Mouse (Mus musculus) heart, postnatal 36 days (tissue): ENCODE measurements at regions not wholly inside any gene's neighbourhood (a gene's known extent, or its start where the extent isn't known, plus 50 kb on each side); places are given as distances from the start of the nearest gene placed in this dataset.

Source experiments
- DNase-seq, 2 experiments: peaks; one replicate each; pipeline ENCODE4 v3.0.0; 2021 to 2022
- intact Hi-C: fragments of 180-260 bp; cut with DNase I; formaldehyde crosslinking; loops from one replicate; pipeline ENCODE4 v1.15.1; 2025

DNA sequence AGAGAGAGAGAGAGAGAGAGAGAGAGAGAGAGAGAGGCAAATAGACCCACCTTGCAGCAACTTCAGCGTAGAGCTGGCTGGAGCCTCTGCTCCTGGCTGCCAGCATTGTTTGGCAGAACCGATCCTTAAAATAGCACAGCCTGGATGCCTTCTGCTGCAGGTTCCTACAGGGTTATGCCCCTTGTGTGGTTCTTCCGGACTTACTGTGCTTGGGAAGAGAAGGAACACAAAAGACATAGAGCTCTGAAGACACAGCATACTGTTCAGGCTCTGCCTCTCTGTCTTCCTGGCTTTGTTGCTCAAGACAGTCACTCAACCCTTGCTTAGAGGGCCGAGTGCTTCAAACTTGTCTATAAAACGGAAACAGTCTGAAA is 86.2 kb upstream of the Slc25a26 start:
- intact Hi-C loops = no loop called here
- peak; percentile 15 to 26 for DNase-seq

DNA sequence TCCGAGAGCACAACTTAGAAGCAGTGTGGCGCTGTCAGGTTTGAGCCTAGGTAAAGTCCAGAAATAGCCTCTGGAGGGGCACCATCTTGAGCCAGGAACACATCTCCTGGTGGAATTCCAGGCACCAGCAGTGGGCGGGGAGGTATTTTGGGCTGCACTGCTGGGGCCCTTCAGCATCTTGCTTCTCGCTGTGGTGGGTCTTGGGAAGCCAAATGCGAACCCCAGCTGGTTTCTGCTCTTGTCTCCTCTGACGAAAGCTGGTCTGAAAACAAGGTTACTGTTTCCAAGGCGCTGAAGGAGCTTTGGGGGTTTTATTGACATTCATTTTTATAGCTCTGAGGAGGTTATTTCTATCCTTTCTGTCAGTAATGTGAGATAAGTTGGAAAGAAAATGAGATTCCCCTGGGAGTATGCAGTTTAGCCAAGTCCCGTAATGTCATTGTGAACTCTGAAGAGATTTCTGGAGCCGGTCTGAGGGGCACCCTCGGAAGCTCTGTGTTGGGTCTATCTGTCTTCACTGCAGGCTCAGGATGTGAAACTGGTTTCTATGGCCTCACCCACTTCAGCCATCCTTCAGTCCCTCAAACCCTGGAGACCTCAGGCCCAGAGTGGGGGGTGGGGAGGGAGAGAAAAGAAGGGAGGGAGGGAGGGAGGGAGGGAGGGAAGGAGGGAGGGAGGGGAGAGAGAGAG is 86.7 kb upstream of the Slc25a26 start:
- peak in 1 of 2 experiments; percentile 13 for DNase-seq
- intact Hi-C loops = no loop called here

DNA sequence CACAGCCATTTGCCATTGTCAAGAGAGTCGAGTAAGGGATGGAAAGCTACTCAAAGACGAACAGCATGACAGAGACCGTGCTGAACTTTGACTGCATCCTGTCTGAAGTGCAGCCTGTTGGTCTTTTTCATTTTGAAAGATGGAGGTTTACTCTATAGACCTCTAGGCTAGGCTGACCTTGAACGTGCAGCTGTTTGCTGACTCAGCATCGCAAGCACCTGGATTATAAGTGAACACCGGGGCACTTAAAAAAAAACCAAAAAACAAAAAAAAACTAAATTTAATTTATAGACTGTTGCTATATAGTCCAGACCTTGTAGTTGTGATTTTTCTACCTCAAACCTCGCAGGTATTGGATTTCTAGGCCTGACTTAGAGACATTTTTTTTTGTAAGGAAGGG is 87.8 kb upstream of the Slc25a26 start:
- intact Hi-C loops = no loop called here
- no peak for DNase-seq

DNA sequence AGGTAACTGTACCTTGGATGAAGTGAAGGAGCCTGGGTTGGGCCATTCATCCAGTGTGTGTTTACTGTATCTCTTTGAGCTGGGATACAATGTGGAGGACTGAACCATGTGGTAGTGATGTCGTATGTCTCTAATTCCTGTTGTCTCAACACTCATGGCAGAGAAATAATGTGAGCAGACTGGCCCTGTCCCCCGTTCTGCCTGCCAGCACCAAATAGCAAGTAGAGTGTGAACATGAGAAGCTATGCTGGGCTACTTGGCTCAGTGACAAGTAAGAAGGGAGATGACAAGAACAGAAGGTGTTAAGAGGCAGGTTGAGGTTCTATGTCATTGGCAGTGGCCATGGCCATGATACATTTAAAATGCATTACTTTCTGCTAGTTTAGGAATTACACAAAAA is 89.7 kb upstream of the Slc25a26 start:
- no peak for DNase-seq
- intact Hi-C loops = no loop called here

DNA sequence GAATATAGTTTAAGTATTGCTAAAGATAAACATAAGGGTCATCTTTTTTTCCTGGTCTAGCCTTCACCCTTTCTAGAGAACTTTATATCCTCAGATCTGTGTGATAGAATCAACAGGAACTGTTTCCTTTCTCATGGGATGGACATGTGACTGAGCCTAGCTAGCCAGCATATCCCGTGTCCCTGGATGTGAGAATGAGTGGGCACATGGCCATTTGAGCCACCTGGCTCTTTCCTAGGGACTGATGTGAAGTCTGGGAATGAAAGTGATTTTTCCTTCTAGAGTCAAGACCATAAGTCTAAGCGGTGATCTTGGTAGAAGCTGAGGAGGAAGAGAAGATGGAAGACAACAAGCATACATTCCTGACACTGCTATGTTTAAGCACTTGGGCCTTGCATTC is 91.1 kb upstream of the Slc25a26 start:
- intact Hi-C loops = no loop called here
- DNase-seq = no peak

DNA sequence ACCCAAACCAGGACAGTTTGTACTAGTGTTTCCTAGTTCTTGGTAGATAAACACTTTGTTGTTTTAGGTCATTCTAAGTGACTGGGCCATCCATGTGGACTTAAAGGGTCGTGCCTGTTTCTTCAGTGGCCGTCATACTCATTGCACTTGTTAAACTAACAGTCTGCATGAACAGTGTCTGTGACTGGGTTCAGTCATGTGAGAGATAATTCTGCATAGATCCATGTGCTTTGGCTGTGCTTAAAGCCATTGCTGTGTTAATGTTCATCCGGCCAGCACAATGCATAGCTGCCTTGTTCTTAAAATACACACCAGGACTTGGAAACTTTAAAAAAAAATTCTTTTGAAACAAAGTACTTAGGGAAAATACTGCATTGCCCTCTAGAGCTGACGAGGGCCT is 92.4 kb upstream of the Slc25a26 start:
- intact Hi-C loops = no loop called here
- no peak for DNase-seq

DNA sequence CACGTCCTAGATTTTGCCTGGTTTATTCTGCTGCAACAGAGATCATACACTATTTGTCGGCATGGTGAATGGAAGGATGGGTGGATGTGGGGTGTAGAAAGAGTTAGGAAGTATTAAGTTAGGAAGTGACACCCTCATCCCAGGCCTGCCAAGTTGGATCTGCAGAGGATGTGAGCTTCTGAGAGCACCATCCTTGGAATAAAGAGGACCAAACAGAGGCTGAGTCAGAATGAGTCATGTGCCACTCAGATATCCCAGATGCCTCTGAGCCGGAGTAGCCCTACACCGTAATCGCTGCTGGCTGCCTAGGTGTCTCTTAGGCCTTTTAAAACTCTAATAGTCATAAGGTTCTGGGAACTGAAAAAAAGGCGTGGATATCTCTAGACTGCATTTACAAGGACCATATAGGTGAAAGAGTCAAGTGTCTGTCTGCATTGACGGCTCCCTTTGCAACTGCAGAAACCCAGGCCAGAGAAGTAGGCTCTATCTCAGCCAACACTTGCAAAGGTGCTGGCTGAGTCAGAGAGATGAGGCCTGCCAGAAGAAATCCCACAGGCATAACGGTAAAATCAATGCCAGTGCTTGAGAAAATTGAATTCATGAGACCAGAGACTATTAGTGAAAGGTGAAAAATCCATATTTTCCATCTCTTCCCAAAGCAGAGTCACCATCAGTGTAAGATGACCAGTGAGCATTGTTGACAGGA is 94.6 kb upstream of the Slc25a26 start:
- intact Hi-C loops = no loop called here

DNA sequence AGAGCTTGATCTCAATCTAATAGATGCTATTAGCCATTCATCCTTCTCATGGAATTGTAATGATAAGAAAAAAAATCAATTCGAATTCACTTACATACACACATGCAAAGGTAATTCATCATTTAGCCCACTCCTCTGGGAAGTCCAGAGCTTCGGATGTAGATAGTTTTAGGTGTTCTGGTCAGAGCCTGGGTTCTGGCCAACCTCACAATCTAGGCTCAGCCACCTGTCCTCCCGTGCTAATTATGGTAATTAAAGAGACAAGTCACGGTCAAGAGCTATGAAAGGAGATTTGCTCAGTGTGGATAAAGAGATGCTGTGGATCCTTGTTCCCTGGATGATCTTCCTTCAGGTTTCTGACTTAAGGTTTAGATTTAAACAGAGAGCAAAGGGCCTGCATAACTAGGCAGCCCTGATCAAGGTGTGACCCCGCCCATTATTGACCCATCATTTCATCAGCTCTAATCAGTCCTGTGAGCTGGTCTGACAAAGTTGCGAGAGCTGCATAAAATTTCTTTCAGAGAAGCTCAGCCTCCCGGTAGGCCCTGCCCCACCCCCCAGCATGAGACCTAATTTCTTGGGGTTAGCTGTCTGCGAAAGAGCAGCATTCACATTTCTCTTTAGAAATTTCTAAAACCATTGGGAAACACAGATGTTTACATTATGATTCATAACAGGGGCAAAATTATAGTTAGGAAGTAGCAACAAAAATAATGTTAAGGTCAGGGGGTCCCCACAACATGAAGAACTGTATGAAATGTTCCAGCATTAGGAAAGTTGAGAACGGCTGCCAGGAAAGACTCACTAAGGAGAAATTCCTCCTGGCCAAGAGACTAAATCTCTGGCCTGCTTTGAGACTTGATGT is 98.3 kb upstream of the Slc25a26 start:
- intact Hi-C loops = loop anchor here (5.0 kb wide), 1 partner anchor 645 kb away; no protein-coding TSS in a partner anchor
- DNase-seq = no peak

More for the DNA sequence above, 94.6 kb upstream of the Slc25a26 start:
- no peak for DNase-seq

DNA sequence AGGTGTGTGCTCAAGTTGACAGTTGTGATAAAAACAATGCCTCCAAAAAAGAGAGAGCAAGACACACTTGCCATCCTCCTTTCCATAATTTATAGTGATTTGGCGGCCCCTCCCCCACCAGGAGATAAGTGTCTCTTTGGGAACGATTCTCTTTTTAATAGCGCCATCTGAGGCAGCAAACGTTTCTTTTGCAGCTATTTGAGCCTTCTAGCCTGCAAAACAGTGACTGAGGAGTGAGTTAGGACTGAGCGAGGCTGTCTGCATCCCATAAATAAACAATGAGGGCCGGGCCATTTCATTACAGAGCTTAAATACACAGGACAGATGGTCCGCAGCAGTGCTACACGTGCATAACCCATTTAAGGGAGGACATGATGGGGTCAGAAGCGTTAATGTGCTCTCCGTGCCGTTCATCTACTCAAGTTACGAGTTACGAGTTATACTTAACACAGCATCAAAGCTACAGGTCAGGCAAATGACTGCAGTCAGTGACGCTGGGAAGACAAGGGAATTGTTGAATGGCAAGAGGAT is 99.0 kb upstream of the Slc25a26 start:
- DNase-seq = no peak
- intact Hi-C loops = loop anchor here (5.0 kb wide), 1 partner anchor 644 kb away; no protein-coding TSS in a partner anchor

DNA sequence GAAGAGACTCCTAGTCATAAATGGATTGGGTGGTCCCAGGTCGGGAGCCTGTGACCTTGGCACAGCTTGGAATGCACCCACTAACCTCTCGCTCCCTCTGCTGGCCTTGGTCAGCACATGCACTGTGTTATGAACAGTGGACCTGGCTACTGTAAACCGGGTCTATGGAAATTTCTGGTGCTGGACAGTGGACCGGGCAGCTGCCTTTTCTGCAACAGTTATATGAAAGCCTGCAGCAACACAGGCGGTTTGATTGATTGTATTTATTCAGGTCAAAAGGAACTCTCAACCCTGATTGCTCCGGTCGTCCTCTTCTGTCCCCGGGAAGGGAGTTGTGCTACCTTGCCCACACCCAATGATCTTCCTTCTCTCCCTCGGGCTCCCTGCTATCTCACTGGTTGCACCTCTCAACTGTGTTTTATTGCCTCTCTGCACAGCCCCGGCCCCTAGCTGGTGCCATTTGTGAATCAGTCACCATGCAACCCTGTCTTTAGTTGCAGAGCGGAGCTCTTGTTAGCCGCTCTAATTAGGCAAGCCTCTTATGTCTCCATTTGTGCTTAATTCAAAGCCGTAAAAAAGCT is 99.6 kb upstream of the Slc25a26 start:
- intact Hi-C loops = loop anchor here (1.0 to 5.0 kb wide), 2 partner anchors 319 to 643 kb away; no protein-coding TSS in a partner anchor
- peak; percentile 21 to 41 for DNase-seq

DNA sequence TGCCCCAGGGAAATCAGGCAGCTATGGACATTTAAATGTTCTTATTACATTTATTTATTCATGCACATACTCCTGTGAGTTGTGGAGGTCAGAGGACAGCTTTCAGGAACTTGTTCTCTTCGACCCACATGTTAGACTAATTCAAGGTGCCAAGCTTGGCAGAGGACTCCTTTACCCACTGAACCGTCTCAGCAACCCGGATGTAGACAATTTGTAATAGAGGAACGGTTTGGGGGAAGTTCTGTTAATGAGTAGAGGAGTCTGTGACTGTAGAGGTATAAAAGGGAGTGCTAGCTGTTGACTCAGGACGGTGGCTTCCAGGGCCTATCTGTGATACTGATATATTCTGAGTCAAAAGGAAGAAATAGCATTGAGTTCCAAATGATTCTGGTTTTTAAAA is 107.4 kb upstream of the Magi1 start:
- no peak for DNase-seq
- intact Hi-C loops = no loop called here

DNA sequence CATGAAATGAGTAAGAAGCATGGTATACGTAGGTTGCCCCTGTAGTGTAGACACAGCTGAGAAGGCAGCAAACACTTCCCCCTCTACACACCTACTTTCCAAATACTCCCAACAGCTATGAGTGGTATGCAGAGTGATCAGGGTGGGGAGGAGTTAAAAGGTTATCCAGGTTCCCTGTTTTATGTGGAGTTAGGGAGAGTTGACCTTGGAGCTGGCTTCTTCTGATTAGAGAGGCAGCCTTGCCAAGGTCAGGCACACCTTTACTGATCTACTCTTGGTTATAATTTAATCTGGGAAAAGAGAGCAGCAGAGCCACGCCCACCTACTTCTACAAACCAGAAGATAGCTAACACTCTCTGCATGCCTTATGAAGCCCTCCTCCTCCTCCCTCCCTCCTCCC is 106.7 kb upstream of the Magi1 start:
- intact Hi-C loops = no loop called here
- DNase-seq = peak in 1 of 2 experiments; percentile 10

DNA sequence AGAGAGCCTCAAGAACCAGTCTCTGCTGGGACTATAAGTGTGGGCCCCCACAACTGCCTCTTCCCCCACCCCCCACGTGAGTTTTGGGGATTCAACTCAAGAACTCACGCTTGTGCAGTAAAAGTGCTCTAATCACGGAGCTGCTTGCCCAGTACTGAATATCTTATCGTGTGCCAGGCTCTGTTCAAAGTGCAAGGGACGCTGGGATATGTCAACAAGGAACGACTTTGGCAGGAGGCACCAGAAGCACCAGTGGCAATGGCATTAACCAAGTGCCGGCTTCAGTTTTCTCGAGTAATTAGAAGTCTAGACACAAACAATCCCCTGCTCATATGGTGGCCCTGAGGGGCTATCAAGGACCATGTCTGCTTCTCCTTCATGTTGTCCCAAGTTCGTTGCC is 106.0 kb upstream of the Magi1 start:
- DNase-seq = peak; percentile 8 to 10
- intact Hi-C loops = no loop called here

DNA sequence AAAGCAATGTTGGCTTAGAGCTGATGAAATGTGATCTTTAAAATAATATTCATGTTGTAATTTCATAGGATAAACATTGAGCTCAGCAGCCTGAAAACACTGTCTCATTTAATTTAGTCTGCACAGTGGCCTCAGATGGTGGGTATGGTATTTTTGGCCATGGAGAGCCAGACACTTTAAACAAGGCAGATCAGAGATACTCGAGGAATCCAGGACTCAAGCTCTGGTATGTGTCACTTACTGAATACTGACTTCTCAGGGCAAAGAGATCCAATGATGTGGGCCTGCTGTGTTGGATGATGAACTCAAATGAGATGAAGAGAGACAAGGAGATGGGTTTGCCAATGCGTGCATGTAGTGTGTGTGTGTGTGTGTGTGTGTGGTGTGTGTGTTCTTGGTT is 103.9 kb upstream of the Magi1 start:
- no peak for DNase-seq
- intact Hi-C loops = no loop called here

DNA sequence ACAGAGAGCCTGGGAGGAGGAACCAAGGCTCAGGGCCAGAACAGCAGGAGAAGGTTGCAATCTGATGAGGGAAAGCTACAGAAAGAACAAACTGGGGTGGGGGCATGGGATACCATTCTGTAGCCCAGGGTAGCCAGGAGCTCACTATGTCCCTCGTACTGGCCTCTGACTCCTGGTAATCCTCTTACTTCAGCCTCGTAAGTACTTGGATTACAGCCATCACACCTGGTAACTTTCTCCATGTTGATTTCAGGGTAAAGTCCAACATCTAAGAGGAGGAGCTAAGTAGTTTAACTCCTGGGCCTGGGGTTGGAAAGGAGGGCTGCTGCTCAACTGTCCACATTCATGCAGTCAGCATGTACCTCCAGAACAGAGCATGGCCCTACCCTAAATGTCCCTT is 101.8 kb upstream of the Magi1 start:
- intact Hi-C loops = no loop called here
- no peak for DNase-seq

DNA sequence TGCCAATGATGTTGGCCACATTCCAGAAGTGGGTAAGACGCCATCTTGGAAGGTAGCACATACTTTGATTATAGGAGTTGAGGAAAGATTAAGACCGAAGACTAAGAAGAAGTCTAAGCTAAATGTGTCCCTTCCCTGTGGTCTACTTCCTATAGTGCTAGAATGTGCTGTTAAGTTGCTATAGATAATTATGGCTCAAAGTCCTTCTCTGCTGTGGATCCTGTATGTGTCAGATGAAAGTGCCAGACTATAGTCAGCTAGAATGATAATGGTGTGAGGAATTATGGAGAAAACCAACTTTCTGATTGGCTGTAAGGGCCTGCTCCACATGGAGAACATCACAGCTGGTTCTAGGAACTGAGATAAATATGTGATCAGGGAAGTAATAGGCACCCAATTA is 86.3 kb upstream of the Magi1 start:
- intact Hi-C loops = no loop called here
- DNase-seq = no peak

DNA sequence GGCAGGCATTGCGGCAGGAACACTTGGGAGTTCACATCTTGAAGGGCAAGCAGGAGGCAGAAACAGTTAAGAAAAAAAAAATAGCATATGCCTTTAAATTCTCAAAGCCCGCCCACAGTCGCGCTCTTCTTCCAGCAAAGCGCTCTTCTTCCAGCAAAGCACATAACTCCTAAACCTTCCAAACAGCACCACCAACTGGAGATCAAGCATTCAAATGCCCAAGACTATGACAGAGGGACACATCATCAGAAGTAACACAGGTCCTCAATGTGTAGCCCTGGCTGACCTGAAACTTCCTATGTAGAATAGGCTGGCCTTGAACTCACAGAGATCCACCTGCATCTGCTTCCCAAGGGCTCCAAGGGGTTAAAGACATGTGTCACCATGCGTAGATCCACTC is 80.2 kb upstream of the Magi1 start:
- intact Hi-C loops = loop anchor here (1.0 kb wide), 1 partner anchor 283 kb away; no protein-coding TSS in a partner anchor
- peak in 1 of 2 experiments; percentile 4 for DNase-seq

DNA sequence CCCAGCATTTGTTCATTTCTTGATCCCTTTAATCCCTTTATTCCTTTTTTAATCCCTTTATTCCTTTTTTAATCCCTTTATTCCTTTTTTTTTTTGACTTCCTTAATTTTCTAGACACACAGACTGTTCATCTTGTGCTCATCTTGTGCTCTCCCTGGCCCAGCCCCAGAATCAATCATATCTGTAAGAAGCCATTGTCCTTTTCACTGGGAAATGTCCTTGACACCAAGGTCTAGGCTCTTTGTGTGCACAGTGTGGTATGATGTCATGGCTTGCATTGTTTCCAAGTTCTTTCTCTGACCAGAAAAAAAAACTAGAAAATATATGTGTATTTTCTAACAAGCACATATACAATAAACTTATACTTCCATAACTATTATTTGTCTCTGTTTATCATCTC is 78.9 kb upstream of the Magi1 start:
- no peak for DNase-seq
- intact Hi-C loops = no loop called here

DNA sequence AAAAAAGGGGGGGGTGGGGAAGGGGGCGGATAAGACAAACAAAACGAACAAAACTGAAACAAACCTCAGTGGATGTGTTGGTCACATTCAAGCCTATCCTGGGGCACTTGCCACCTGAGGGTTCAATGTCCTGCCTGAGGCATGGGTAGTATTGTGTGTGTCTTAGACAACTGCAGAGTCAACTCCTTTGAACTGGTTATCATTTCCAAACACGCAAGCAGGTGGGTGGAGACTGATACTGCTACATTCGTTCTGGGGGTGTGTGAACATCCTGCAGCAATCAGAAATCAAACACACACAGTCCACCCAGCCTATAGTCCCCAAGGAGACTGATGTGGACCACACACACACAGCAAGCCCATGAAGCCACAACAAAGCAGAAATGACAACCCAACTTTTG is 73.9 kb upstream of the Magi1 start:
- no peak for DNase-seq
- intact Hi-C loops = no loop called here

DNA sequence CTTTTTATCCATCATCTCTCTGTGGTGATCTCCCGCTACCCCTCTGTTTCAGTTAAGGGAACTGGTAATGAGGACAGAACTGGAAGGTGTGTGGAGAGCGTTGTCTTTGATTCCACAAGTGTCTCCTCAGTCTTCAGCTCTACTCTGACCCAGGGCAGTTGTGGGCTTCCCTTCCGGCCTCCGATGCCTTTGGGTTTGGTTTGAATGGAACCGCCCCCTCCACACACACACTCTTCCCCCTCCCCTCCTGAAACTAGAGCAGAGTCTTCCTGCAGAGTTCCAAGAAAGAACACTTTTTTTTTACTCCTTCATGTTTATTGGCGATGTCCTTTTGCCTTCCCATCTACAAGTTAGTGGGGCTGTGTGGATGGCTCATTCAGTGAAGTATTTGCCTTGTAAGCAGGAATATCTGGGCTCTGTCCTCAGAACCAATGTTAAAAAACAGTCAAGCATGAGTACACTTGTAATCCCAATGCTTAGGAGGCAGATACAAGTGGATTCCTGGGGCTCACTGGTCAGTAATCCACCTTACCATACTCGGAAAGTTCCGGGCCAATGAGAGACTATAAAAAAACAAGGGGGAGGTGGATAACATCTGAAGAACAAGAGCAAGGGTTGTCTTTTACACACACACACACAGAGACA is 70.9 kb upstream of the Magi1 start:
- no peak for DNase-seq
- intact Hi-C loops = no loop called here
